Mouse (Mus musculus): ENCODE measurements at regions not wholly inside any gene's neighbourhood (a gene's known extent, or its start where the extent isn't known, plus 50 kb on each side); places are given as distances from the start of the nearest gene placed in this dataset. TPM values are rescaled to one million over a fixed set of nuclear protein-coding genes. Genes with fewer than 3 reads are reported as not detected.

DNA sequence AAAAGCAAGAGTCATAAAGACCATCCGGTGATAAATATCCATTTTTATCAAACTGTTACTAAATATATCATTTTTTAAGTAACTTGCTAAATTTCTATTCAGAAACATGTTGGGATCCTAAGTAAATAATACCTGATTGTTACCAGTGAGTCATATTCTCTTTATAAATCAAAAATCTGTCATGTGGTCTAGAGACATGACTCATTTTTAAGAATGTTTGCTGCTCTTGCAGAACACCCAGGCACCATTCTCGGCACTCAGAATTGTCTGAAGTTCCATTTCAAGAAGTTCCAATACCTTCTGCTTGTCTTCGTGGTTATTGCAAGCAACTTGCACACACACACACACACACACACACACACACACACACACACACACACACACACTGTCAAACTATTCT lies 441.1 kb upstream of the Kif2b start:
- H3K9me3 ChIP-seq (ENCODE audit: control insufficient read depth, low read length) = peaks cover 4% of the 10 kb centered on the region; the same call in 1 of the 2 replicates
- H3K36me3 ChIP-seq (ENCODE audit: control insufficient read depth, insufficient read depth, low read length) = no peaks in the 10 kb centered on the region
- no peaks in the 10 kb centered on the region for H3K4me1 ChIP-seq (ENCODE audit: control insufficient read depth, insufficient read depth, low read length)
- ATAC-seq (ENCODE audit: low FRiP score, low TSS enrichment) (no peak), DNase-seq (no peak)
- 86% methylated on average over 3 of the region's 3 CpGs for WGBS
- no peak overlapping the region for H3K9ac ChIP-seq (replicated peaks; ENCODE audit: low read length)
- H3K4me2 ChIP-seq (ENCODE audit: low read length) = no peak overlapping the region
- H3K27ac ChIP-seq (replicated peaks; ENCODE audit: low read depth, low read length) = no peak overlapping the region
- no peaks in the 10 kb centered on the region for H3K27me3 ChIP-seq (ENCODE audit: control insufficient read depth, insufficient read depth, low read length)
- H3K4me3 ChIP-seq (replicated peaks; ENCODE audit: low read depth, low read length) = no peak overlapping the region

DNA sequence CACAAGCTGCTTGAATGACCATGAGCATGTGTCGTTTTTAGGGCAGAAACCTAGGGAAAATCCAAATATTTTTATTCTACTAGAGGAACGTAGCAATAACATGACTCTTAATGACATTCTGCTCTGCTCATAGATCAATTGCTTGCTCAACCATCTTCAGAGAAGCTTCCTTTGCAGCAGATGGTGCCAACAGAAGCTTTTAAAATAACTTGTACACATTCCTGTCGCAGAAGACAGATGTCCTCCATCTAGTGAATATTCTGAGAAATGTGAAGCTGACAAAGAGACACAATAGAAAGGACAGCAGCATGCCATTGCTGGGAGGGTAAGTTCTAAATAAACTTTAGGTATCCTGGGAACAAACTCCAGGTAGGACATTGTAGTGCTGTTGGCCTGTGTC lies 433.9 kb upstream of the Kif2b start:
- Histone ChIP-seq H3K9ac (replicated peaks; ENCODE audit: low read length) (no peak overlapping the region), H3K4me3 (replicated peaks; ENCODE audit: low read depth, low read length) (no peak overlapping the region), H3K27me3 (ENCODE audit: control insufficient read depth, insufficient read depth, low read length) (no peaks in the 10 kb centered on the region), H3K4me2 (ENCODE audit: low read length) (no peak overlapping the region), H3K9me3 (ENCODE audit: control insufficient read depth, low read length) (no peaks in the 10 kb centered on the region), H3K36me3 (ENCODE audit: control insufficient read depth, insufficient read depth, low read length) (no peaks in the 10 kb centered on the region), H3K27ac (replicated peaks; ENCODE audit: low read depth, low read length) (no peak overlapping the region), H3K4me1 (ENCODE audit: control insufficient read depth, insufficient read depth, low read length) (no peaks in the 10 kb centered on the region)
- no peak for DNase-seq
- 83% methylated on average over 3 of the region's 3 CpGs for WGBS
- no peak for ATAC-seq (ENCODE audit: low FRiP score, low TSS enrichment)

DNA sequence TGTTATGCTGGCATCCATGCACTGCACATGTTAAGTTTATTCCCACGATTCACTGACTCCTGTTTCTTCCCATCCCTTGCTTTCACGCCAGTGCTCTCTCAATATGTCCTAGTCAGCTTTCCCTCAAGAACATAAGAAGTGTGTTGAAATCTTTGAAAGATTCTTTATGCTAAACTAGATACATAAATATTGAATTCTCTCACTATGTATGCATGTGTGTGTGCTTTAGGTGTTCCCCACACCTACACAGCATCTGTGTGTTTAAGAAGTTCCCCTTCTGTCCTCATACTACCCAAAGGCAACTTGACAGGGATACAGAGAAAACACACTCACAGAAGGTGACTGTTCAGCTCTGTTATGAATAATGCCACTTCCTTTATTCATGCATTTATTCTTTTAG lies 418.2 kb upstream of the Kif2b start:
- Histone ChIP-seq H3K27ac (replicated peaks; ENCODE audit: low read depth, low read length) (no peak overlapping the region), H3K4me2 (ENCODE audit: low read length) (no peak overlapping the region), H3K27me3 (ENCODE audit: control insufficient read depth, insufficient read depth, low read length) (no peaks in the 10 kb centered on the region), H3K9ac (replicated peaks; ENCODE audit: low read length) (no peak overlapping the region), H3K4me1 (ENCODE audit: control insufficient read depth, insufficient read depth, low read length) (no peaks in the 10 kb centered on the region), H3K4me3 (replicated peaks; ENCODE audit: low read depth, low read length) (no peak overlapping the region), H3K9me3 (ENCODE audit: control insufficient read depth, low read length) (no peaks in the 10 kb centered on the region), H3K36me3 (ENCODE audit: control insufficient read depth, insufficient read depth, low read length) (no peaks in the 10 kb centered on the region)
- no peak for DNase-seq
- no peak for ATAC-seq (ENCODE audit: low FRiP score, low TSS enrichment)
- WGBS = 76% methylated on average over 2 of the region's 2 CpGs

DNA sequence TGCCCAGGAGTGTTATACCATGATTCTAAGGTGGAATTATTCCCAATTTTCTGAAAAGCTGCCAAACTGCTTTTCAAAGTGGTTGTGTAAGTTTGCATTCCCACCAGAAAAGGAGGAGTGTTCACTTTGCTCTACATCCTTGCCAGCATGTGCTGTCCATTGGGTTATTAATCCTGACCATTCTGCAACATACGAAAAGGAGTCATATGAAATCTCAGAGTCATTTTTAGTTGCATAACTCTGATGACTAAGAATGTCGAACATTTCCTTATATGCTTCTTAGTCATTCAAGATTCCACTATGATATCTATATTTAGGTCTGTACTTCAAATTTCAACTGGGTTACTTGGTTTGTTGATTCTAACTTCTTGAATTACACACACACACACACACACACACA lies 392.2 kb upstream of the Kif2b start:
- H3K4me2 ChIP-seq (ENCODE audit: low read length) = no peak overlapping the region
- H3K9me3 ChIP-seq (ENCODE audit: control insufficient read depth, low read length) = no peaks in the 10 kb centered on the region
- 93% methylated on average over 2 of the region's 2 CpGs for WGBS
- no peak overlapping the region for H3K9ac ChIP-seq (replicated peaks; ENCODE audit: low read length)
- no peaks in the 10 kb centered on the region for H3K27me3 ChIP-seq (ENCODE audit: control insufficient read depth, insufficient read depth, low read length)
- no peak for DNase-seq
- no peak overlapping the region for H3K4me3 ChIP-seq (replicated peaks; ENCODE audit: low read depth, low read length)
- no peaks in the 10 kb centered on the region for H3K4me1 ChIP-seq (ENCODE audit: control insufficient read depth, insufficient read depth, low read length)
- no peak for ATAC-seq (ENCODE audit: low FRiP score, low TSS enrichment)
- no peak overlapping the region for H3K27ac ChIP-seq (replicated peaks; ENCODE audit: low read depth, low read length)
- H3K36me3 ChIP-seq (ENCODE audit: control insufficient read depth, insufficient read depth, low read length) = no peaks in the 10 kb centered on the region

DNA sequence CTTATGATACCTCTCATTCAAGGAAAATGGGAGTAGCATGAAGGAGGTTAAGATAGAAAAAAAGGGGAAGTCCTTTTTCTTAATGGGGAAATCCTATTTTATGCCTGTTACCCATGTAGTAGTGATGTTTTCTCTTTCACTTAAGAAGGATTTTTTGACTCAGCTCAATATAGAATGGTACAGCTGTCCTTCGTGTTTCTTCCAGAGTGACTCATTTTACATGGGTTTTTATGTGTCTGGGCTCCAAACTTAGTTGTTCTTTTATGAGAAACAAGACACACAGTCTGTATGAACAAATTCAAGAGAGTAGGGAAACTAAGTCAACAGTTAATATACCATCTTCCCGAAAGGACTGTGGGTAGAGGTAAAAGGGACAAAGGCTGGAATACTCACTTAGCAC lies 367.0 kb upstream of the Kif2b start:
- WGBS = 84% methylated on average over 2 of the region's 2 CpGs
- no peaks in the 10 kb centered on the region for H3K36me3 ChIP-seq (ENCODE audit: control insufficient read depth, insufficient read depth, low read length)
- no peak overlapping the region for H3K4me2 ChIP-seq (ENCODE audit: low read length)
- H3K4me3 ChIP-seq (replicated peaks; ENCODE audit: low read depth, low read length) = no peak overlapping the region
- DNase-seq = no peak
- H3K9me3 ChIP-seq (ENCODE audit: control insufficient read depth, low read length) = no peaks in the 10 kb centered on the region
- no peak overlapping the region for H3K27ac ChIP-seq (replicated peaks; ENCODE audit: low read depth, low read length)
- H3K27me3 ChIP-seq (ENCODE audit: control insufficient read depth, insufficient read depth, low read length) = no peaks in the 10 kb centered on the region
- ATAC-seq (ENCODE audit: low FRiP score, low TSS enrichment) = no peak
- no peak overlapping the region for H3K9ac ChIP-seq (replicated peaks; ENCODE audit: low read length)
- no peaks in the 10 kb centered on the region for H3K4me1 ChIP-seq (ENCODE audit: control insufficient read depth, insufficient read depth, low read length)

Small RNA genes lying in the stretch of these regions (microRNA-seq; reads per million reads assigned to microRNA genes)
- gene Gm22702 = not detected

Data from midbrain, embryonic 14.5 days (tissue).